Mouse (Mus musculus): Measurements from ENCODE around the gene Metap1d. TPM values are rescaled to one million over a fixed set of nuclear protein-coding genes. Genes with fewer than 3 reads are reported as not detected.

Gene Metap1d
- polyA plus RNA-seq, 1 experiment from 2014 or later, result 27.4 TPM

GRCm38 (mm10) chr2:71453917-71454260, 813 bp downstream of the Metap1d start:
- WGBS, result 38% methylated on average over 4 of the region's 4 CpGs
- no peak for ATAC-seq (ENCODE audit: extremely low read depth, insufficient number of reproducible peaks, low FRiP score, low TSS enrichment)
- H3K4me2 ChIP-seq, result peak overlapping the region; percentile 90
- H3K9ac ChIP-seq, result peak overlapping the region; percentile 84
- H3K36me3 ChIP-seq, result no peaks in the 10 kb centered on the region
- peak overlapping the region; percentile 82 for H3K4me3 ChIP-seq
- peaks cover 12% of the 10 kb centered on the region for H3K4me1 ChIP-seq
- no peaks in the 10 kb centered on the region for H3K9me3 ChIP-seq
- H3K27me3 ChIP-seq (replicated peaks), result peaks cover 24% of the 10 kb centered on the region
- H3K27ac ChIP-seq (replicated peaks), result peak overlapping the region; percentile 59; the same call in 1 of the 2 replicates

- Histone ChIP-seq H3K27me3 (replicated peaks) (no peaks in the 10 kb centered on the region), H3K4me2 (no peak overlapping the region), H3K9me3 (no peaks in the 10 kb centered on the region), H3K9ac (no peak overlapping the region), H3K4me3 (no peak overlapping the region), H3K27ac (replicated peaks) (no peak overlapping the region), H3K4me1 (peaks cover 5% of the 10 kb centered on the region; the same call in 1 of the 2 replicates), H3K36me3 (no peaks in the 10 kb centered on the region)
- no peak for ATAC-seq (ENCODE audit: extremely low read depth, insufficient number of reproducible peaks, low FRiP score, low TSS enrichment)
- 64% methylated on average over 13 of the region's 13 CpGs for WGBS
Observed at GRCm38 (mm10) chr2:71458624-71459023, 5.5 kb downstream of the Metap1d start.

GRCm38 (mm10) chr2:71459659-71460058, 6.6 kb downstream of the Metap1d start:
- no peak overlapping the region for H3K4me3 ChIP-seq
- H3K4me2 ChIP-seq, result no peak overlapping the region
- no peak for ATAC-seq (ENCODE audit: extremely low read depth, insufficient number of reproducible peaks, low FRiP score, low TSS enrichment)
- H3K4me1 ChIP-seq, result no peaks in the 10 kb centered on the region
- WGBS, result 83% methylated on average over 1 of the region's 1 CpGs
- H3K9me3 ChIP-seq, result no peaks in the 10 kb centered on the region
- H3K9ac ChIP-seq, result no peak overlapping the region
- H3K27ac ChIP-seq (replicated peaks), result no peak overlapping the region
- H3K27me3 ChIP-seq (replicated peaks), result no peaks in the 10 kb centered on the region
- no peaks in the 10 kb centered on the region for H3K36me3 ChIP-seq

- Histone ChIP-seq H3K9me3 (no peaks in the 10 kb centered on the region), H3K27ac (replicated peaks) (no peak overlapping the region)
- ATAC-seq (ENCODE audit: extremely low read depth, insufficient number of reproducible peaks, low FRiP score, low TSS enrichment), result no peak
Observed at GRCm38 (mm10) chr2:71461139-71461538, 8.1 kb downstream of the Metap1d start.

GRCm38 (mm10) chr2:71461589-71461988, 8.5 kb downstream of the Metap1d start:
- Histone ChIP-seq H3K9me3 (no peaks in the 10 kb centered on the region), H3K4me2 (no peak overlapping the region), H3K27ac (replicated peaks) (no peak overlapping the region), H3K27me3 (replicated peaks) (no peaks in the 10 kb centered on the region), H3K9ac (no peak overlapping the region), H3K36me3 (no peaks in the 10 kb centered on the region), H3K4me3 (no peak overlapping the region), H3K4me1 (no peaks in the 10 kb centered on the region)
- WGBS, result 34% methylated on average over 7 of the region's 7 CpGs
- peak; percentile 66 for ATAC-seq (ENCODE audit: extremely low read depth, insufficient number of reproducible peaks, low FRiP score, low TSS enrichment)

More at GRCm38 (mm10) chr2:71461139-71461538, 8.1 kb downstream of the Metap1d start:
- WGBS, result 57% methylated on average over 6 of the region's 6 CpGs
- no peak overlapping the region for H3K9ac ChIP-seq
- H3K36me3 ChIP-seq, result no peaks in the 10 kb centered on the region
- no peaks in the 10 kb centered on the region for H3K4me1 ChIP-seq
- H3K27me3 ChIP-seq (replicated peaks), result no peaks in the 10 kb centered on the region
- H3K4me3 ChIP-seq, result no peak overlapping the region
- no peak overlapping the region for H3K4me2 ChIP-seq

GRCm38 (mm10) chr2:71462066-71462465, 9.0 kb downstream of the Metap1d start:
- 76% methylated on average over 4 of the region's 4 CpGs for whole genome bisulfite sequencing
- H3K4me2 ChIP-seq, result no peak overlapping the region
- H3K9me3 ChIP-seq, result no peaks in the 10 kb centered on the region
- no peaks in the 10 kb centered on the region for H3K36me3 ChIP-seq
- no peaks in the 10 kb centered on the region for H3K4me1 ChIP-seq
- no peak overlapping the region for H3K4me3 ChIP-seq
- ATAC-seq (ENCODE audit: extremely low read depth, insufficient number of reproducible peaks, low FRiP score, low TSS enrichment), result no peak
- H3K27ac ChIP-seq (replicated peaks), result no peak overlapping the region
- H3K27me3 ChIP-seq (replicated peaks), result no peaks in the 10 kb centered on the region
- H3K9ac ChIP-seq, result no peak overlapping the region

- Histone ChIP-seq H3K4me2 (no peak overlapping the region), H3K27ac (replicated peaks) (no peak overlapping the region)
- 64% methylated on average over 3 of the region's 3 CpGs for WGBS
Observed at GRCm38 (mm10) chr2:71462553-71462952, 9.5 kb downstream of the Metap1d start.

GRCm38 (mm10) chr2:71466103-71466502, 13.0 kb downstream of the Metap1d start:
- 30% methylated on average over 6 of the region's 6 CpGs for WGBS
- ATAC-seq (ENCODE audit: extremely low read depth, insufficient number of reproducible peaks, low FRiP score, low TSS enrichment), result no peak

More at GRCm38 (mm10) chr2:71462553-71462952, 9.5 kb downstream of the Metap1d start:
- ATAC-seq (ENCODE audit: extremely low read depth, insufficient number of reproducible peaks, low FRiP score, low TSS enrichment), result no peak
- Histone ChIP-seq H3K36me3 (no peaks in the 10 kb centered on the region), H3K27me3 (replicated peaks) (no peaks in the 10 kb centered on the region), H3K4me3 (no peak overlapping the region), H3K4me1 (no peaks in the 10 kb centered on the region), H3K9ac (no peak overlapping the region), H3K9me3 (no peaks in the 10 kb centered on the region)

GRCm38 (mm10) chr2:71466861-71467450, 13.9 kb downstream of the Metap1d start:
- Histone ChIP-seq H3K27me3 (replicated peaks) (no peaks in the 10 kb centered on the region), H3K9me3 (no peaks in the 10 kb centered on the region), H3K4me3 (no peak overlapping the region), H3K4me2 (no peak overlapping the region), H3K9ac (no peak overlapping the region), H3K27ac (replicated peaks) (no peak overlapping the region), H3K4me1 (no peaks in the 10 kb centered on the region), H3K36me3 (no peaks in the 10 kb centered on the region)
- 64% methylated on average over 11 of the region's 11 CpGs for WGBS
- ATAC-seq (ENCODE audit: extremely low read depth, insufficient number of reproducible peaks, low FRiP score, low TSS enrichment), result no peak

More at GRCm38 (mm10) chr2:71466103-71466502, 13.0 kb downstream of the Metap1d start:
- Histone ChIP-seq H3K27ac (replicated peaks) (no peak overlapping the region), H3K4me2 (no peak overlapping the region), H3K9ac (no peak overlapping the region; the same call in 1 of the 2 replicates), H3K9me3 (no peaks in the 10 kb centered on the region), H3K36me3 (no peaks in the 10 kb centered on the region), H3K27me3 (replicated peaks) (no peaks in the 10 kb centered on the region), H3K4me1 (no peaks in the 10 kb centered on the region), H3K4me3 (no peak overlapping the region)

GRCm38 (mm10) chr2:71471094-71471493, 18.0 kb downstream of the Metap1d start:
- H3K27ac ChIP-seq (replicated peaks), result no peak overlapping the region
- H3K36me3 ChIP-seq, result no peaks in the 10 kb centered on the region
- 75% methylated on average over 6 of the region's 6 CpGs for WGBS
- ATAC-seq (ENCODE audit: extremely low read depth, insufficient number of reproducible peaks, low FRiP score, low TSS enrichment), result no peak
- no peak overlapping the region for H3K4me3 ChIP-seq
- H3K9ac ChIP-seq, result no peak overlapping the region
- peaks cover 11% of the 10 kb centered on the region for H3K4me1 ChIP-seq
- H3K27me3 ChIP-seq (replicated peaks), result no peaks in the 10 kb centered on the region
- H3K4me2 ChIP-seq, result no peak overlapping the region
- no peaks in the 10 kb centered on the region for H3K9me3 ChIP-seq

- Histone ChIP-seq H3K27me3 (replicated peaks) (no peaks in the 10 kb centered on the region), H3K27ac (replicated peaks) (no peak overlapping the region), H3K4me1 (peaks cover 11% of the 10 kb centered on the region), H3K4me3 (no peak overlapping the region), H3K4me2 (no peak overlapping the region), H3K9me3 (no peaks in the 10 kb centered on the region), H3K9ac (no peak overlapping the region), H3K36me3 (no peaks in the 10 kb centered on the region)
- ATAC-seq (ENCODE audit: extremely low read depth, insufficient number of reproducible peaks, low FRiP score, low TSS enrichment), result no peak
- 65% methylated on average over 7 of the region's 7 CpGs for WGBS
Observed at GRCm38 (mm10) chr2:71473830-71474229, 20.8 kb downstream of the Metap1d start.

- no peaks in the 10 kb centered on the region for H3K27me3 ChIP-seq (replicated peaks)
- H3K27ac ChIP-seq (replicated peaks), result no peak overlapping the region
- H3K4me2 ChIP-seq, result no peak overlapping the region
- H3K4me1 ChIP-seq, result peaks cover 11% of the 10 kb centered on the region
- no peaks in the 10 kb centered on the region for H3K9me3 ChIP-seq
- H3K9ac ChIP-seq, result no peak overlapping the region
- no peaks in the 10 kb centered on the region for H3K36me3 ChIP-seq
- no peak overlapping the region for H3K4me3 ChIP-seq
- ATAC-seq (ENCODE audit: extremely low read depth, insufficient number of reproducible peaks, low FRiP score, low TSS enrichment), result no peak
- 38% methylated on average over 7 of the region's 7 CpGs for WGBS
Observed at GRCm38 (mm10) chr2:71474345-71474744, 21.3 kb downstream of the Metap1d start.

Measured in heart, embryonic 13.5 days (tissue).